Mouse (Mus musculus) c-Kit-positive CD71-negative TER-119-negative erythroid progenitor cells, embryonic 14.5 days (primary cell): ENCODE data around the gene Fam53b.

Experiments
- DNase-seq: peaks from one replicate; pipeline ENCODE4 v3.0.0-alpha.2; 2013; ENCODE audit warnings: low read depth

The Fam53b gene

GRCm38 (mm10) chr7:132813416-132814088 is at the start of gene Fam53b:
Gene Fam53b, minus strand, starts transcription at chr7:132813886.
- DNase-seq = no peak

- peak; percentile 90 for DNase-seq
Observed at GRCm38 (mm10) chr7:132859042-132859958, 45.6 kb upstream of the Fam53b start, which contains the start of gene Abraxas2. Gene Abraxas2, plus strand, starts transcription at chr7:132859225.

GRCm38 (mm10) chr7:132858043-132858608 is 44.4 kb upstream of the Fam53b start:
- no peak for DNase-seq

GRCm38 (mm10) chr7:132856083-132856482 is 42.4 kb upstream of the Fam53b start:
- no peak for DNase-seq

GRCm38 (mm10) chr7:132853946-132854345 is 40.3 kb upstream of the Fam53b start:
- DNase-seq = no peak

- no peak for DNase-seq
Observed at GRCm38 (mm10) chr7:132853361-132853760, 39.7 kb upstream of the Fam53b start.

GRCm38 (mm10) chr7:132852173-132852844 is 38.6 kb upstream of the Fam53b start, which contains the start of gene Eef1akmt2:
Gene Eef1akmt2, minus strand, starts transcription at chr7:132852673.
- peak; percentile 65 for DNase-seq

GRCm38 (mm10) chr7:132843152-132843551 is 29.5 kb upstream of the Fam53b start:
- DNase-seq = no peak

- no peak for DNase-seq
Observed at GRCm38 (mm10) chr7:132842455-132842854, 28.8 kb upstream of the Fam53b start.

GRCm38 (mm10) chr7:132841287-132841686 is 27.6 kb upstream of the Fam53b start:
- no peak for DNase-seq

GRCm38 (mm10) chr7:132830955-132831354 is 17.3 kb upstream of the Fam53b start:
- DNase-seq = no peak

- peak; percentile 30 for DNase-seq
Observed at GRCm38 (mm10) chr7:132824346-132825022, 10.8 kb upstream of the Fam53b start.

GRCm38 (mm10) chr7:132823832-132824231 is 10.1 kb upstream of the Fam53b start:
- no peak for DNase-seq

GRCm38 (mm10) chr7:132820692-132821091 is 7.0 kb upstream of the Fam53b start:
- DNase-seq = no peak

- no peak for DNase-seq
Observed at GRCm38 (mm10) chr7:132817056-132817455, 3.4 kb upstream of the Fam53b start.

GRCm38 (mm10) chr7:132816528-132816927 is 2.8 kb upstream of the Fam53b start:
- DNase-seq = no peak

- no peak for DNase-seq
Observed at GRCm38 (mm10) chr7:132815081-132815480, 1.4 kb upstream of the Fam53b start.

- no peak for DNase-seq
Observed at GRCm38 (mm10) chr7:132814089-132814450, 384 bp upstream of the Fam53b start.

- no peak for DNase-seq
Observed at GRCm38 (mm10) chr7:132812619-132813415, 869 bp downstream of the Fam53b start.

GRCm38 (mm10) chr7:132811716-132812618 is 1.7 kb downstream of the Fam53b start:
- DNase-seq = no peak
